Mouse (Mus musculus) CH12.LX (cell line): ENCODE measurements at regions not wholly inside any gene's neighbourhood (a gene's known extent, or its start where the extent isn't known, plus 50 kb on each side); places are given as distances from the start of the nearest gene placed in this dataset.

Experiments
- DNase-seq: peaks from one replicate; pipeline ENCODE4 v3.0.0-alpha.2; 2013; ENCODE audit errors: extremely low read depth
- H3K27ac ChIP-seq: 2 replicates; pipeline ENCODE4 v1.5.1; 2012; ENCODE audit warnings: low read depth, mild to moderate bottlenecking, control low read depth, moderate library complexity; ENCODE audit not compliant: insufficient read depth
- H3K27me3 ChIP-seq: replicated peaks from 2 replicates; pipeline ENCODE3; 2012; ENCODE audit warnings: inconsistent platforms
- H3K36me3 ChIP-seq, 2 experiments: replicated peaks in 1 of 2; 2 replicates each; pipeline versions ENCODE3 to v1.6.1; 2012; ENCODE audit warnings: inconsistent platforms in 1 of 2, low read length in 1 of 2, mild to moderate bottlenecking in 1 of 2, mixed read lengths in 1 of 2, moderate library complexity in 1 of 2; ENCODE audit not compliant: control insufficient read depth in 1 of 2, insufficient read depth in 1 of 2
- H3K4me1 ChIP-seq, 2 experiments: 2 replicates each; pipeline ENCODE4 v1.6.1; 2012; ENCODE audit warnings: inconsistent platforms in 1 of 2, moderate library complexity in 1 of 2; ENCODE audit not compliant: insufficient read depth in 2 of 2, control insufficient read depth in 1 of 2
- H3K4me2 ChIP-seq: 2 replicates; pipeline ENCODE4 v1.6.1; 2012; ENCODE audit warnings: low read depth, mild to moderate bottlenecking, control low read depth; ENCODE audit not compliant: poor library complexity, insufficient read depth, severe bottlenecking
- H3K4me3 ChIP-seq, 3 experiments: fragments of 150-350 bp in 1 of 3; sonication (generic) in 1 of 3; replicated peaks in 1 of 3; 2 replicates each; pipeline versions ENCODE3 to v1.5.1; 2011 to 2012; ENCODE audit warnings: low read depth in 2 of 3, low read length in 2 of 3, mild to moderate bottlenecking in 2 of 3, moderate library complexity in 2 of 3, control low read depth in 1 of 3, improper control_type of control experiment in 1 of 3, inconsistent platforms in 1 of 3, mixed read lengths in 1 of 3; ENCODE audit not compliant: poor library complexity in 1 of 3
- H3K79me2 ChIP-seq: replicated peaks from 2 replicates; pipeline ENCODE4 v1.6.1; 2012; ENCODE audit warnings: mild to moderate bottlenecking, moderate library complexity; ENCODE audit not compliant: control insufficient read depth, poor library complexity, insufficient read depth, severe bottlenecking; ENCODE audit errors: extremely low read depth
- H3K9ac ChIP-seq: 2 replicates; pipeline ENCODE4 v1.6.1; 2012; ENCODE audit warnings: low read depth, mild to moderate bottlenecking, control low read depth, moderate library complexity; ENCODE audit not compliant: insufficient read depth
- H3K9me3 ChIP-seq: replicated peaks from 2 replicates; pipeline ENCODE3; 2012; ENCODE audit warnings: low read length, inconsistent platforms, mixed read lengths
- CHD1 ChIP-seq: IDR thresholded peaks from 2 replicates; pipeline ENCODE4 v1.6.1; 2012; ENCODE audit warnings: low read depth, low read length, improper control_type of control experiment, inconsistent platforms
- CHD2 ChIP-seq: IDR thresholded peaks from 2 replicates; pipeline ENCODE4 v1.6.1; 2011; ENCODE audit warnings: low read length, improper control_type of control experiment
- E2F4 ChIP-seq: IDR thresholded peaks from 2 replicates; pipeline ENCODE4 v1.6.1; 2011; ENCODE audit warnings: low read depth, low read length, improper control_type of control experiment; ENCODE audit not compliant: insufficient replicate concordance
- GABPA ChIP-seq: IDR thresholded peaks from 2 replicates; pipeline ENCODE4 v1.6.1; 2012; ENCODE audit warnings: low read depth, low read length, improper control_type of control experiment, inconsistent platforms; ENCODE audit not compliant: insufficient replicate concordance
- HCFC1 ChIP-seq: IDR thresholded peaks from 2 replicates; pipeline ENCODE4 v1.6.1; 2012; ENCODE audit warnings: low read depth, mild to moderate bottlenecking, inconsistent platforms, low read length, improper control_type of control experiment
- JUN ChIP-seq: IDR thresholded peaks from 2 replicates; pipeline ENCODE4 v1.6.1; 2011; ENCODE audit warnings: low read depth, mild to moderate bottlenecking, low read length, improper control_type of control experiment, moderate library complexity; ENCODE audit not compliant: insufficient read depth
- MAFK ChIP-seq: IDR thresholded peaks from 2 replicates; pipeline ENCODE4 v1.6.1; 2011; ENCODE audit warnings: low read length, improper control_type of control experiment; ENCODE audit not compliant: insufficient replicate concordance
- MXI1 ChIP-seq: IDR thresholded peaks from 2 replicates; pipeline ENCODE4 v1.6.1; 2011; ENCODE audit warnings: mild to moderate bottlenecking, low read depth, low read length, improper control_type of control experiment
- NRF1 ChIP-seq: IDR thresholded peaks from 2 replicates; pipeline ENCODE4 v1.6.1; 2014; ENCODE audit warnings: low read depth, mild to moderate bottlenecking, inconsistent platforms, low read length, improper control_type of control experiment, moderate library complexity
- PAX5 ChIP-seq: IDR thresholded peaks from 2 replicates; pipeline ENCODE4 v1.6.1; 2012; ENCODE audit warnings: low read length, inconsistent platforms, mixed read lengths
- POLR2A ChIP-seq: IDR thresholded peaks from 2 replicates; pipeline ENCODE4 v1.6.1; 2011; ENCODE audit warnings: low read depth, mild to moderate bottlenecking, improper control_type of control experiment, low read length
- POLR2AphosphoS2 ChIP-seq: IDR thresholded peaks from 2 replicates; pipeline ENCODE4 v1.6.1; 2011; ENCODE audit warnings: low read depth, low read length, improper control_type of control experiment
- RAD21 ChIP-seq: IDR thresholded peaks from 2 replicates; pipeline ENCODE4 v1.6.1; 2011; ENCODE audit warnings: low read depth, mild to moderate bottlenecking, low read length, improper control_type of control experiment, moderate library complexity
- SIN3A ChIP-seq: IDR thresholded peaks from 2 replicates; pipeline ENCODE4 v1.6.1; 2012; ENCODE audit warnings: low read length, improper control_type of control experiment, inconsistent platforms
- SMC3 ChIP-seq: IDR thresholded peaks from 2 replicates; pipeline ENCODE4 v1.6.1; 2011; ENCODE audit warnings: low read depth, low read length, improper control_type of control experiment
- TBP ChIP-seq: conservative IDR thresholded peaks from 2 replicates; pipeline ENCODE4 v1.6.1; 2011; ENCODE audit warnings: low read depth, low read length, improper control_type of control experiment
- UBTF ChIP-seq: IDR thresholded peaks from 2 replicates; pipeline ENCODE4 v1.6.1; 2012; ENCODE audit warnings: low read depth, mild to moderate bottlenecking, inconsistent platforms, low read length, improper control_type of control experiment, moderate library complexity
- USF2 ChIP-seq: conservative IDR thresholded peaks from 2 replicates; pipeline ENCODE4 v1.6.1; 2011; ENCODE audit warnings: low read depth, low read length, improper control_type of control experiment
- ZKSCAN1 ChIP-seq: IDR thresholded peaks from 2 replicates; pipeline ENCODE4 v1.6.1; 2012; ENCODE audit warnings: low read depth, inconsistent platforms, low read length, improper control_type of control experiment, borderline replicate concordance
- ZNF384 ChIP-seq: IDR thresholded peaks from 2 replicates; pipeline ENCODE4 v1.6.1; 2012; ENCODE audit warnings: low read depth, low read length, improper control_type of control experiment, inconsistent platforms
- dilution Hi-C: fragments of 300-500 bp; cut with MboI; formaldehyde crosslinking; loops from 2 replicates; pipeline ENCODE4 v1.14.3; 2020; ENCODE audit warnings: low sequenced_read_pairs; ENCODE audit not compliant: extremely low pct_unique_long_range_greater_than_20kb, extremely low pct_ligation_motif_present
- in situ Hi-C: fragments of 300-500 bp; cut with MboI; formaldehyde crosslinking; loops from 3 replicates; pipeline ENCODE4 v1.14.3; 2019; ENCODE audit warnings: low sequenced_read_pairs, low pct_ligation_motif_present, low pct_unique_long_range_greater_than_20kb, mixed read lengths

DNA sequence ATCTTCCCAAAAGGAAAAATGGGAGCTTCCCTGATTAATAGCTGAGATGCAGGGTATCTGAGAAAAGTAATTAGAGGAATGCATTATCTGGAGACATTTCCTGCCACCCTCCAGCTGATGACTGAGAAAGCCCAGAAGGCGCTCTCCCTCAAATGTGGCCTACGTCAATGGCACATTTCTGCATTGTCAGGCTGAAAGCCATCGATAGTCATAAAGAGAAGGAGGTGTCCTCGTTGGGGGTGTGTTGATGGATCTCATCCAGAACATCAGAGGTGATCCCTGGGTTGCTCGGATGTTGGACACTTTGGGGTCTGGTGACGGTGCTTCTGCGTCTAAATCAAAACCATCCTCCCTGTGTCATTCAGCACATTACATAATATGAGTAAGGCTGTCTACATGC lies 189.9 kb upstream of the BC052040 start:
- in situ Hi-C loops (no loop called here), dilution Hi-C loops (no loop called here)
- DNase-seq, result no peak
- Histone ChIP-seq H3K27ac (no peak overlapping the region), H3K4me2 (no peak overlapping the region), H3K9ac (no peak overlapping the region), H3K4me1 (no peaks in the 10 kb centered on the region), H3K9me3 (no peaks in the 10 kb centered on the region), H3K36me3 (no peaks in the 10 kb centered on the region), H3K79me2 (no peaks in the 10 kb centered on the region), H3K27me3 (no peaks in the 10 kb centered on the region), H3K4me3 (no peak overlapping the region)
- TF ChIP-seq RAD21 (no peak), HCFC1 (no peak), CHD1 (no peak), MAFK (no peak), GABPA (no peak), USF2 (no peak), NRF1 (no peak), ZKSCAN1 (no peak), PAX5 (no peak)
- TF ChIP-seq, all 38 proteins: peak for 0

DNA sequence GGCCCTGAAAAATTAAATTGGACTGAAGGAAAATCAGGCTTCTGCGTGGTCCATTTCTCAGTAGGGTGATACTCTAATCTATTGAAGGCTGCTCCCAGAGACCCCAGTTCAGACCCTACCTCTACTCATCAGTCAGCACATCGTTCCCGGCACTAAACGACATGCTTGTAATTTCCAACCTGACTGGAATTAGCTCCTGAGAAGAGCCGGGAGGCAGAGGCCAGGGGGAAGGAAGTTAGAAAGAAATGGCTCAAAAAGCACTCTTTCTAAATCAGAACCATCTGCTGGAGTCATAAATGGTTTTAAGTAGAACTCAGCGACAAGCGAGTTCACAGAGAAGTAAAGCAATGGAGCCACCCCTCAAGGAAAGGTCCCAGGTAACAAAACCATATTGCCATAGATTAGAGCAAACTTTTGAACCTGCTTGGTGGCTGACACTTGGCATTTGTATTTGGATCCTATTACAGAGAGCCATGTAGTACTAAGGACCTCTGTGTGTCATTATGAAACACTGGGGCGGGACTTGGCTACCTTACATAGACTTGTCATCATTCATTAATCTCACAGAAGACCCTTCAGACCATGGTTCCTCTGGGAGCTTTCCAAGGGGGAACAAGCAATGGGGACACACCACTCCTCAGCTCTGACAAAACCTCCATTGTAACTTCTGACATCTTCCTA lies 189.3 kb upstream of the BC052040 start:
- Histone ChIP-seq H3K36me3 (no peaks in the 10 kb centered on the region), H3K4me3 (no peak overlapping the region), H3K27ac (no peak overlapping the region), H3K9me3 (no peaks in the 10 kb centered on the region), H3K79me2 (no peaks in the 10 kb centered on the region), H3K4me1 (no peaks in the 10 kb centered on the region), H3K4me2 (no peak overlapping the region), H3K9ac (no peak overlapping the region), H3K27me3 (no peaks in the 10 kb centered on the region)
- DNase-seq, result no peak
- no peak for TF ChIP-seq POLR2A
- TF ChIP-seq SIN3A, result no peak
- TF ChIP-seq MXI1, result no peak
- TF ChIP-seq ZNF384, result no peak
- no peak for TF ChIP-seq CHD2
- no peak for TF ChIP-seq SMC3
- TF ChIP-seq E2F4, result no peak
- no peak for TF ChIP-seq POLR2AphosphoS2
- no peak for TF ChIP-seq TBP
- no peak for TF ChIP-seq UBTF
- TF ChIP-seq USF2, result no peak
- TF ChIP-seq JUN, result no peak
- dilution Hi-C loops, result no loop called here
- in situ Hi-C loops, result no loop called here
